In genomic region chr15:83481236-83481780, GRCm38 (mm10) we compare ENCODE assay signal across 13 mouse cellular contexts. TPM values are rescaled to one million over a fixed set of nuclear protein-coding genes. Genes with fewer than 3 reads are reported as not detected.
"Had no signal": no experiment of that assay in that cellular context is flagged by ENCODE, and none has a peak within 500 bp of the region (broad histone marks: within the 10 kb centered on the region; RNA-seq: fewer than 3 reads in every experiment).

No protein-coding gene starts in this region.

- H3K9me3 ChIP-seq: limb, embryonic 13.5 days; midbrain, embryonic 12.5 days; neural tube, embryonic 12.5 days had no signal

- H3K27ac ChIP-seq: kidney, postnatal 0 days; layer of hippocampus, adult 2 months; limb, embryonic 13.5 days; liver, embryonic 14.5 days; midbrain, embryonic 12.5 days; neural tube, embryonic 12.5 days; stomach, postnatal 0 days had no signal

- DNase-seq: kidney, postnatal 4 days; left cerebral cortex, postnatal 4 days; lung, adult 18-20 months; thymus, postnatal 4 days had no signal

- H3K4me1 ChIP-seq: limb, embryonic 13.5 days; midbrain, embryonic 12.5 days; neural tube, embryonic 12.5 days had no signal

- H3K9ac ChIP-seq: limb, embryonic 13.5 days; liver, embryonic 14.5 days; midbrain, embryonic 12.5 days; neural tube, embryonic 12.5 days had no signal

- H3K4me3 ChIP-seq: layer of hippocampus, adult 2 months; limb, embryonic 13.5 days; midbrain, embryonic 12.5 days; neural tube, embryonic 12.5 days had no signal

- H3K4me2 ChIP-seq: limb, embryonic 13.5 days; midbrain, embryonic 12.5 days; neural tube, embryonic 12.5 days had no signal

- H3K27me3 ChIP-seq: limb, embryonic 13.5 days; midbrain, embryonic 12.5 days; neural tube, embryonic 12.5 days had no signal

RNA-seq across cellular contexts. Expression of gene Bik, which starts 45.4 kb away (rescaled TPM):
- total RNA-seq: layer of hippocampus, adult 2 months; left cerebral cortex, adult 18-20 months; left cerebral cortex, postnatal 10 days; left cerebral cortex, postnatal 4 days had no signal
